Mouse (Mus musculus): ENCODE measurements around the gene Snrpb2. TPM values are rescaled to one million over a fixed set of nuclear protein-coding genes. Genes with fewer than 3 reads are reported as not detected.

Gene Snrpb2
- 21.0 and 22.6 TPM in 2 replicates for polyA plus RNA-seq (2012; rRNA removed)

- TF ChIP-seq CTCF (IDR thresholded peaks at IDR 0.05; ENCODE audit: borderline replicate concordance, insufficient read depth, low read depth, low read length) (no peak), POLR2A (IDR thresholded peaks at IDR 0.05; ENCODE audit: borderline replicate concordance, insufficient read depth, low read length) (peak; percentile 42; the same call in 1 of the 2 replicates)
- Histone ChIP-seq H3K27ac (ENCODE audit: insufficient read depth, low read length) (peak within 1 kb of the TSS; percentile 12; the same call in 1 of the 2 replicates), H3K4me1 (ENCODE audit: control insufficient read depth, insufficient read depth, low read length) (no peaks in the 10 kb centered on the region), H3K27me3 (ENCODE audit: control insufficient read depth, insufficient read depth, low read length) (no peaks in the 10 kb centered on the region), H3K4me3 (replicated peaks; ENCODE audit: insufficient read depth, low read depth, low read length) (peak within 1 kb of the TSS; percentile 99)
- WGBS: 1% methylated on average over 55 of the region's 55 CpGs
- DNase-seq: peak; percentile 85 to 89
Measured at GRCm38 (mm10) chr2:143062812-143063792, at the start of gene Snrpb2. Gene Snrpb2, plus strand, starts transcription at chr2:143063039.

GRCm38 (mm10) chr2:143013057-143013456 lies 49.8 kb upstream of the Snrpb2 start:
- DNase-seq: no peak
- H3K27ac ChIP-seq (ENCODE audit: insufficient read depth, low read length): no peak overlapping the region
- no peaks in the 10 kb centered on the region for H3K27me3 ChIP-seq (ENCODE audit: control insufficient read depth, insufficient read depth, low read length)
- TF ChIP-seq CTCF (IDR thresholded peaks at IDR 0.05; ENCODE audit: borderline replicate concordance, insufficient read depth, low read depth, low read length): no peak
- TF ChIP-seq POLR2A (IDR thresholded peaks at IDR 0.05; ENCODE audit: borderline replicate concordance, insufficient read depth, low read length): no peak
- H3K4me1 ChIP-seq (ENCODE audit: control insufficient read depth, insufficient read depth, low read length): no peaks in the 10 kb centered on the region
- 20% methylated on average over 5 of the region's 5 CpGs for WGBS
- H3K4me3 ChIP-seq (replicated peaks; ENCODE audit: insufficient read depth, low read depth, low read length): no peak overlapping the region

GRCm38 (mm10) chr2:143018084-143018483 lies 44.8 kb upstream of the Snrpb2 start:
- TF ChIP-seq POLR2A (IDR thresholded peaks at IDR 0.05; ENCODE audit: borderline replicate concordance, insufficient read depth, low read length) (no peak), CTCF (IDR thresholded peaks at IDR 0.05; ENCODE audit: borderline replicate concordance, insufficient read depth, low read depth, low read length) (no peak)
- no peaks in the 10 kb centered on the region for H3K4me1 ChIP-seq (ENCODE audit: control insufficient read depth, insufficient read depth, low read length)
- WGBS: 93% methylated on average over 8 of the region's 8 CpGs
- no peak for DNase-seq
- no peak overlapping the region for H3K4me3 ChIP-seq (replicated peaks; ENCODE audit: insufficient read depth, low read depth, low read length)
- no peaks in the 10 kb centered on the region for H3K27me3 ChIP-seq (ENCODE audit: control insufficient read depth, insufficient read depth, low read length)
- no peak overlapping the region for H3K27ac ChIP-seq (ENCODE audit: insufficient read depth, low read length)

DNA sequence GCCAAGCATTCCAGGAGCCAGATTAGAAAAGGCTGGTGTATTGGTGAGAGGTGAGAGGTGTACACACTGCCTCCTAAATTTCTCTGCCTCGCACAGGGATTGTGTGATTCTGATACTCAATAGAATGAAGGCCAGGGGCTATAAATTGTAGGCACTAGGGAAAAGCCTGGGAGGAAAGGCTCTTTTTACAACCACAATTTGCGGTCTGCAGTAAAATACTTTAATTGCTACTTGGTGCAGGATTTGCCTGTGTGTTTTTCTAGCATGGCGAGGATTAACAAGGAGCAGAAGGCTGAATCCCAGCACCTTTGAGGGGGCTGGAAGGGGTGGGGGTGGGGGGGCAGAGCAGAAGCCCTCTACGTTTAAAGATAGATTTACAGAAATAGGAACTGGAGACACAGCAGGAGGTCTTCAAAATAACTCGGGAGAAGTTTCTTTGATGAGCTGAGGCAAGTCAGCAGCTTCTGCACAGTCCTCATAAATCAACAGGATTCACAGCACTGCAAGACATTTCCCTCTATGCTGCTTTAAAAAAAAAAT lies 44.2 kb upstream of the Snrpb2 start:
- no peak for TF ChIP-seq CTCF (IDR thresholded peaks at IDR 0.05; ENCODE audit: borderline replicate concordance, insufficient read depth, low read depth, low read length)
- no peak overlapping the region for H3K4me3 ChIP-seq (replicated peaks; ENCODE audit: insufficient read depth, low read depth, low read length)
- 53% methylated on average over 5 of the region's 5 CpGs for WGBS
- H3K27me3 ChIP-seq (ENCODE audit: control insufficient read depth, insufficient read depth, low read length): no peaks in the 10 kb centered on the region
- DNase-seq: no peak
- H3K4me1 ChIP-seq (ENCODE audit: control insufficient read depth, insufficient read depth, low read length): no peaks in the 10 kb centered on the region
- H3K27ac ChIP-seq (ENCODE audit: insufficient read depth, low read length): no peak overlapping the region

GRCm38 (mm10) chr2:143019727-143020126 lies 43.1 kb upstream of the Snrpb2 start:
- WGBS: 21% methylated on average over 2 of the region's 2 CpGs
- no peak for TF ChIP-seq CTCF (IDR thresholded peaks at IDR 0.05; ENCODE audit: borderline replicate concordance, insufficient read depth, low read depth, low read length)
- TF ChIP-seq POLR2A (IDR thresholded peaks at IDR 0.05; ENCODE audit: borderline replicate concordance, insufficient read depth, low read length): no peak
- Histone ChIP-seq H3K27ac (ENCODE audit: insufficient read depth, low read length) (no peak overlapping the region), H3K4me1 (ENCODE audit: control insufficient read depth, insufficient read depth, low read length) (no peaks in the 10 kb centered on the region), H3K4me3 (replicated peaks; ENCODE audit: insufficient read depth, low read depth, low read length) (no peak overlapping the region), H3K27me3 (ENCODE audit: control insufficient read depth, insufficient read depth, low read length) (no peaks in the 10 kb centered on the region)
- DNase-seq: no peak

DNA sequence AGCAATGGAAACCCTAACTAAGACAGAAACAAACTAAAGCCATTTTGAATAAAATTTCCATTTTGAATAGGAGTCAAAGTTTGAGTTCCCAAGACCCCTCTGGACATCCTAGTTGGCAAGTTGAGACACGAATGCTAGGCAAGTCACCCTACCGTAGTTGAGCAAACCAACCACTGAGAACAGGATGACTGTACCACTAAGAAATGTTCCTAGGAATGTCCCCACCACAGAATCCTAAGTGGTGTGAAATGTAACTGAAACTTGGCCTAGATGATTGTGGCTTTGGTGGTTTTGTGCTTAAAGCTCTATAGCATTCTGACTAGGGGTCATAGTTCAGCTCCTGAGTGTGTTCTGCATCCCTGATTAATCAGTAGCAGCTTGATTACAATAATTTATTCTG lies 39.5 kb upstream of the Snrpb2 start:
- Histone ChIP-seq H3K4me3 (replicated peaks; ENCODE audit: insufficient read depth, low read depth, low read length) (no peak overlapping the region), H3K27ac (ENCODE audit: insufficient read depth, low read length) (no peak overlapping the region), H3K27me3 (ENCODE audit: control insufficient read depth, insufficient read depth, low read length) (no peaks in the 10 kb centered on the region), H3K4me1 (ENCODE audit: control insufficient read depth, insufficient read depth, low read length) (no peaks in the 10 kb centered on the region)
- WGBS: 81% methylated on average over 2 of the region's 2 CpGs
- DNase-seq: no peak
- TF ChIP-seq POLR2A (IDR thresholded peaks at IDR 0.05; ENCODE audit: borderline replicate concordance, insufficient read depth, low read length) (no peak), CTCF (IDR thresholded peaks at IDR 0.05; ENCODE audit: borderline replicate concordance, insufficient read depth, low read depth, low read length) (no peak)

- H3K4me1 ChIP-seq (ENCODE audit: control insufficient read depth, insufficient read depth, low read length): no peaks in the 10 kb centered on the region
- no peak for DNase-seq
- WGBS: 86% methylated on average over 4 of the region's 4 CpGs
- no peak overlapping the region for H3K27ac ChIP-seq (ENCODE audit: insufficient read depth, low read length)
- no peak overlapping the region for H3K4me3 ChIP-seq (replicated peaks; ENCODE audit: insufficient read depth, low read depth, low read length)
- no peaks in the 10 kb centered on the region for H3K27me3 ChIP-seq (ENCODE audit: control insufficient read depth, insufficient read depth, low read length)
- TF ChIP-seq POLR2A (IDR thresholded peaks at IDR 0.05; ENCODE audit: borderline replicate concordance, insufficient read depth, low read length) (no peak), CTCF (IDR thresholded peaks at IDR 0.05; ENCODE audit: borderline replicate concordance, insufficient read depth, low read depth, low read length) (no peak)
Measured at GRCm38 (mm10) chr2:143024226-143024625, 38.6 kb upstream of the Snrpb2 start.

DNA sequence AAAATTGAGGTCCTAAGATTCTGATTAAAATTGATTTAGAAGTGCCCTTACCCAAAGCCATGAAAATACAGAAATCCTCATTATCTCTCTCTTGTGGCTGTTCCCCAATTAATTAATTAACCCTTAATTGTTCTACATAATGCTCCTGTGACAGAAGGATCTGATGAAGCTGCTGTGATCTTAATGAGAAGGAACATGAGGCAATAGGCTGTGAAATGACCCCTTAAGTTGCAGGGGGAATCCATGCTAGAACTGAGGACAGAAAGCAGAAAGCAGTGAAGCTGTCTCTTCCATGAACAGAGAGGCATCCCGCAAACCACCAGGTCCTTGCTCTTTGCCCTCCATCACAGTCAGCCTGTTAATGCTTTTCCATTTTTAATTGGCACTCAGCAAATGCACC lies 31.6 kb upstream of the Snrpb2 start:
- Histone ChIP-seq H3K4me3 (replicated peaks; ENCODE audit: insufficient read depth, low read depth, low read length) (no peak overlapping the region), H3K27me3 (ENCODE audit: control insufficient read depth, insufficient read depth, low read length) (no peaks in the 10 kb centered on the region; the same call in 1 of the 2 replicates), H3K4me1 (ENCODE audit: control insufficient read depth, insufficient read depth, low read length) (no peaks in the 10 kb centered on the region), H3K27ac (ENCODE audit: insufficient read depth, low read length) (no peak overlapping the region)
- 91% methylated on average over 1 of the region's 1 CpGs for WGBS
- no peak for DNase-seq
- TF ChIP-seq CTCF (IDR thresholded peaks at IDR 0.05; ENCODE audit: borderline replicate concordance, insufficient read depth, low read depth, low read length) (no peak), POLR2A (IDR thresholded peaks at IDR 0.05; ENCODE audit: borderline replicate concordance, insufficient read depth, low read length) (no peak)

Data from cerebellum, adult 2 months (tissue).